Mouse (Mus musculus): ENCODE data around the gene 1700067P10Rik. TPM values are rescaled to one million over a fixed set of nuclear protein-coding genes. Genes with fewer than 3 reads are reported as not detected.

1700067P10Rik gene
- total and polyA plus RNA-seq, 3 experiments: not detected

DNA sequence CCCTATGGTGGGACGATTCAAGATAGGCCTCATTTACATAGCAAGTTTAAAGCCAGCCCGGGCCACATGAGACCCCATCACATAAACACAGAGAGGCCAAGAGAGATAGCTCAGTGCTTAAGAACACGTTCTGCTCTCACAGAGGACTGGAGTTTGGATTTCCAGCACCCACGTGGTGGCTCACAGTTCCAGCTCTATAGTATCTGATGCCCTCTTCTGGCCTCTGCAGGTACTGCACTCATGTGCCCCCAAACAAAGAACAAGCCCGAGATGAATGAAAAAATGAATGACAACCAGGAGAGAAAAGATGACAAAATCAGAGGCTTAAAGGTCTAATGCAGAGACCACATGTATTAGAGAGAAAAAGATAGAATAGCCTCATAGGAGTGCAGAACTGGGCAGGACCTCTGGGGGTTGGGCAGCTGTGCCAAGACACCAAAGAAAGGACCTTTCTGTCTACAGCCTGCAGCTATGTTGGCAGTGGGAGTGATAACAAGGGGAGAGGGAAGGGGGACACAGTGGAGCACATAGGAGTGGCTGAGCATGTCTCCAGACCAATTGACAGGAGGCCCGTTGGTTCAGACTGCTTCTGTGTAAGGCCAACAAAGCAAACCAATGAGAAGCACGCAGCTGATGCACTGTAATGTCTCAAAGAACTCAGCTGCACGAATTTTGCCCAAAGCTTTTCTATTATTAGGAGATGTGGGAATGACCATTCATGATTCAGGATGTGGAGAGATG, 21.6 kb downstream of the 1700067P10Rik start:
- in situ Hi-C loops (cut with MboI; ENCODE audit: low pct_ligation_motif_present, low pct_unique_long_range_greater_than_20kb, low sequenced_read_pairs) (loop anchor here (10.0 to 25.0 kb wide), 2 partner anchors 177 to 224 kb away; partner anchors contain the start of gene Treml2), dilution Hi-C loops (cut with MboI; ENCODE audit: extremely low pct_ligation_motif_present, extremely low pct_unique_long_range_greater_than_20kb, low sequenced_read_pairs) (no loop called here)
- TF ChIP-seq SMC3 (IDR thresholded peaks at IDR 0.05; ENCODE audit: low read depth, low read length) (peak; percentile 37), GABPA (IDR thresholded peaks at IDR 0.05; ENCODE audit: insufficient replicate concordance, low read depth, low read length) (no peak), CTCF (conservative IDR thresholded peaks at IDR 0.05 in 1 of 2, IDR thresholded peaks at IDR 0.05 in 1 of 2; ENCODE audit: low read depth in 2 of 2, low read length in 2 of 2) (peak; percentile 42 to 63; a peak in 3 of 4 replicates), MYC (IDR thresholded peaks at IDR 0.05; ENCODE audit: low read depth, low read length) (peak; percentile 68; the same call in 1 of the 2 replicates), CHD2 (IDR thresholded peaks at IDR 0.05; ENCODE audit: low read length) (no peak), RAD21 (IDR thresholded peaks at IDR 0.05; ENCODE audit: low read depth, low read length) (peak; percentile 32)
- Histone ChIP-seq H3K79me2 (replicated peaks; ENCODE audit: control insufficient read depth, extremely low read depth, insufficient read depth, poor library complexity, severe bottlenecking) (no peaks in the 10 kb centered on the region), H3K4me2 (ENCODE audit: insufficient read depth, low read depth, poor library complexity, severe bottlenecking) (no peak overlapping the region), H3K9me3 (replicated peaks; ENCODE audit: low read length) (peaks cover 20% of the 10 kb centered on the region), H3K27me3 (replicated peaks) (no peaks in the 10 kb centered on the region), H3K4me1 (ENCODE audit: control insufficient read depth in 1 of 2, insufficient read depth in 2 of 2) (peaks cover 22 to 36% of the 10 kb centered on the region in 2 experiments), H3K27ac (ENCODE audit: insufficient read depth, low read depth) (no peak overlapping the region), H3K4me3 (replicated peaks in 1 of 3; ENCODE audit: low read depth in 2 of 3, low read length in 2 of 3, poor library complexity in 1 of 3) (no peak overlapping the region), H3K9ac (ENCODE audit: insufficient read depth, low read depth) (no peak overlapping the region), H3K36me3 (replicated peaks in 1 of 2; ENCODE audit: control insufficient read depth in 1 of 2, insufficient read depth in 1 of 2, low read length in 1 of 2) (peaks cover 0 to 3% of the 10 kb centered on the region in 2 experiments)
- DNase-seq (ENCODE audit: extremely low read depth): peak; percentile 50

DNA sequence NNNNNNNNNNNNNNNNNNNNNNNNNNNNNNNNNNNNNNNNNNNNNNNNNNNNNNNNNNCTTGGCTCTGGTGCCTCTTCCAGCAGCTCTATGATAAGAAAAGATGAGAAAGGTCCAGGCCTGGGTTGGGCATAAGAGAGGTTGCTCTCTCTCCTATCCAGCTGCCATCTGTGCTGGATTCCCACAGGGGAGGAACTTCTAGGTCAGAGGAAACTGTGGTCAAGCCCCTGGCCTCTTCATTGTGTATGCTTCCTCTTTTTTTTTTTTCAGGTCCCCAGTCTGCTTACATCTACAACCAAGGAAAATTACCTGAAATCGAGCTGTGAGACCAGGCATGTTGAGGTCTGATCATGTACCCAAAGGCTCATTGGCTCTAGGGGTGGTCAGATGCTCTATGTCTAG, 29.5 kb downstream of the 1700067P10Rik start:
- dilution Hi-C loops (cut with MboI; ENCODE audit: extremely low pct_ligation_motif_present, extremely low pct_unique_long_range_greater_than_20kb, low sequenced_read_pairs) (no loop called here), in situ Hi-C loops (cut with MboI; ENCODE audit: low pct_ligation_motif_present, low pct_unique_long_range_greater_than_20kb, low sequenced_read_pairs) (loop anchor here (10.0 to 25.0 kb wide), 2 partner anchors 169 to 216 kb away; partner anchors contain the start of gene Treml2)
- Histone ChIP-seq H3K4me3 (replicated peaks in 1 of 3; ENCODE audit: low read depth in 2 of 3, low read length in 2 of 3, poor library complexity in 1 of 3) (no peak overlapping the region), H3K4me2 (ENCODE audit: insufficient read depth, low read depth, poor library complexity, severe bottlenecking) (peak overlapping the region; percentile 7; the same call in 1 of the 2 replicates), H3K27ac (ENCODE audit: insufficient read depth, low read depth) (no peak overlapping the region), H3K79me2 (replicated peaks; ENCODE audit: control insufficient read depth, extremely low read depth, insufficient read depth, poor library complexity, severe bottlenecking) (no peaks in the 10 kb centered on the region), H3K36me3 (replicated peaks in 1 of 2; ENCODE audit: control insufficient read depth in 1 of 2, insufficient read depth in 1 of 2, low read length in 1 of 2) (no peaks in the 10 kb centered on the region), H3K9ac (ENCODE audit: insufficient read depth, low read depth) (no peak overlapping the region), H3K9me3 (replicated peaks; ENCODE audit: low read length) (peaks cover 16% of the 10 kb centered on the region), H3K4me1 (ENCODE audit: control insufficient read depth in 1 of 2, insufficient read depth in 2 of 2) (peaks cover 17 to 25% of the 10 kb centered on the region in 2 experiments), H3K27me3 (replicated peaks) (no peaks in the 10 kb centered on the region)
- peak; percentile 84 for DNase-seq (ENCODE audit: extremely low read depth)
- TF ChIP-seq MAX (IDR thresholded peaks at IDR 0.05; ENCODE audit: low read length): no peak
- TF ChIP-seq MAFK (IDR thresholded peaks at IDR 0.05; ENCODE audit: insufficient replicate concordance, low read length): 0 out of 2 replicates have a peak, but pooled peaks have one; percentile 60
- no peak for TF ChIP-seq JUN (IDR thresholded peaks at IDR 0.05; ENCODE audit: insufficient read depth, low read depth, low read length)
- no peak for TF ChIP-seq ZKSCAN1 (IDR thresholded peaks at IDR 0.05; ENCODE audit: borderline replicate concordance, low read depth, low read length)
- TF ChIP-seq TCF12 (IDR thresholded peaks at IDR 0.05; ENCODE audit: low read depth, low read length): peak; percentile 90
- TF ChIP-seq MYC (IDR thresholded peaks at IDR 0.05; ENCODE audit: low read depth, low read length): peak; percentile 44; the same call in 1 of the 2 replicates
- TF ChIP-seq IRF4 (IDR thresholded peaks at IDR 0.05; ENCODE audit: low read depth, low read length): peak; percentile 78
- no peak for TF ChIP-seq RAD21 (IDR thresholded peaks at IDR 0.05; ENCODE audit: low read depth, low read length)
- TF ChIP-seq USF1 (IDR thresholded peaks at IDR 0.05; ENCODE audit: low read depth, low read length): no peak
- peak; percentile 96 for TF ChIP-seq EP300 (IDR thresholded peaks at IDR 0.05; ENCODE audit: low read length)
- peak; percentile 69 for TF ChIP-seq MEF2A (IDR thresholded peaks at IDR 0.05; ENCODE audit: borderline replicate concordance, low read depth, low read length)
- no peak for TF ChIP-seq SMC3 (IDR thresholded peaks at IDR 0.05; ENCODE audit: low read depth, low read length)
- no peak for TF ChIP-seq NRF1 (IDR thresholded peaks at IDR 0.05; ENCODE audit: low read depth, low read length)
- TF ChIP-seq RCOR1 (conservative IDR thresholded peaks at IDR 0.05; ENCODE audit: low read depth, low read length): peak; percentile 91
- no peak for TF ChIP-seq KAT2A (IDR thresholded peaks at IDR 0.05; ENCODE audit: insufficient replicate concordance, low read length)
- peak; percentile 95 for TF ChIP-seq ZNF384 (IDR thresholded peaks at IDR 0.05; ENCODE audit: low read depth, low read length)
- no peak for TF ChIP-seq USF2 (conservative IDR thresholded peaks at IDR 0.05; ENCODE audit: low read depth, low read length)
- no peak for TF ChIP-seq PAX5 (IDR thresholded peaks at IDR 0.05; ENCODE audit: low read length)
- TF ChIP-seq MXI1 (IDR thresholded peaks at IDR 0.05; ENCODE audit: low read depth, low read length): no peak
- TF ChIP-seq CHD1 (IDR thresholded peaks at IDR 0.05; ENCODE audit: low read depth, low read length): no peak
- no peak for TF ChIP-seq SIN3A (IDR thresholded peaks at IDR 0.05; ENCODE audit: low read length)
- no peak for TF ChIP-seq GABPA (IDR thresholded peaks at IDR 0.05; ENCODE audit: insufficient replicate concordance, low read depth, low read length)
- 0 out of 2 replicates have a peak, but pooled peaks have one; percentile 21 for TF ChIP-seq ELF1 (IDR thresholded peaks at IDR 0.05; ENCODE audit: low read depth, low read length)
- no peak for TF ChIP-seq JUND (conservative IDR thresholded peaks at IDR 0.05; ENCODE audit: low read depth, low read length)
- peak; percentile 73 for TF ChIP-seq ETS1 (conservative IDR thresholded peaks at IDR 0.05; ENCODE audit: low read depth, low read length)
- peak; percentile 66 for TF ChIP-seq CHD2 (IDR thresholded peaks at IDR 0.05; ENCODE audit: low read length)
- no peak for TF ChIP-seq POLR2A (IDR thresholded peaks at IDR 0.05; ENCODE audit: low read depth, low read length)
- TF ChIP-seq BHLHE40 (IDR thresholded peaks at IDR 0.05; ENCODE audit: low read depth, low read length): peak; percentile 58
- no peak for TF ChIP-seq E2F4 (IDR thresholded peaks at IDR 0.05; ENCODE audit: insufficient replicate concordance, low read depth, low read length)
